Mouse (Mus musculus) cerebellum, postnatal 10 days (tissue): ENCODE data around the gene Kcnq1.
A peak's percentile ranks its signal among the peaks of the same experiment; 100 is the strongest.

Experiments
- DNase-seq, 2 experiments: peaks; one replicate each; pipeline ENCODE4 v3.0.0; 2021; ENCODE audit warnings: mixed read lengths in 2 of 2

The Kcnq1 gene

DNA sequence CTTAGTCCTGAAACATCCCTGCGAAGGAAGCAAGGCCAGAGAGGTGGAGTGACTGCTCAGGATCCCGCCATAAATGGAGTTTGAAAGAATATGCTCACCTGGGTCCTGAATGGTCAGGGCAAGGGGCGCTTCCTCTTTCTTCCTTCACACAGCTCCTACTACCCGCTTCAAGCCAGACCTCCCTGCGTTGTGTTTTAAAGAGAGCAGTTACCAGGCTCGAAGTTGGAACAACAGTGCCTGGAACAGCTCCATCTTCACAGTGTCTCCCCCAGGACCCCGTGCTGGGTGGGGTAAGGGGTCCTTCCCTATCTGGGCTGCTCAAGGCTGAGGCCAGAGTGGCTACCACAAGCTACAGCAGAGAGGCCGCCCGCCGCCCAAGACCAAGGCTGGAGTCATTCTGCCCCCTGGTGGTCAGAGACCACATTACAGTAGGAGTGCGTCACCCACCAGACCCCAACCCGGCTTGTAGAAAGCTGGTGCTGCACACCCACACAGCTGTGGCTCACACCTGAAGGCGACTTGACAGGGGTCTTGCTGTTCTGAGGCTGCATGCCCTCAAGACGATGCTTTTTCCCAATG lies 360.0 kb downstream of the Kcnq1 start:
- DNase-seq: peak; percentile 93 to 96

DNA sequence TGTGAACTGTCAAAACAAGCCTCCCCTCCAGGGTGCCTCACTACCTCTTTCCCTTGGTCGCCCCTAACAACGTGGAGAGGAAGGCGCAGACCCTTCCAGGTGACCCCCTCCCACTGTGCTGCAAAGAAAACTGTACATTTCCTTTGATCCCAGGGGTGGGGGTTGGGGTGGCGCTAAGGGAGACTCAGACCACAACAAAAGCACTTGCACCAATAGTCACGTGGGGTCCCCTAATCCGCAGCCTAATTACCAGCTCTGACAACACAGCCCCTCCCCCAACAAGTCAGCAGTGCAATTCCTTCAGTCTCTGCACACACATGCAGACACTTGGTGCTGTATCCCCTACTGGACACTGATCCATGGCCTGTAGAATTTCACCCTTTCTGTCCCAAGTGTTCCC lies 361.6 kb downstream of the Kcnq1 start:
- peak in 1 of 2 experiments; percentile 29 for DNase-seq

DNA sequence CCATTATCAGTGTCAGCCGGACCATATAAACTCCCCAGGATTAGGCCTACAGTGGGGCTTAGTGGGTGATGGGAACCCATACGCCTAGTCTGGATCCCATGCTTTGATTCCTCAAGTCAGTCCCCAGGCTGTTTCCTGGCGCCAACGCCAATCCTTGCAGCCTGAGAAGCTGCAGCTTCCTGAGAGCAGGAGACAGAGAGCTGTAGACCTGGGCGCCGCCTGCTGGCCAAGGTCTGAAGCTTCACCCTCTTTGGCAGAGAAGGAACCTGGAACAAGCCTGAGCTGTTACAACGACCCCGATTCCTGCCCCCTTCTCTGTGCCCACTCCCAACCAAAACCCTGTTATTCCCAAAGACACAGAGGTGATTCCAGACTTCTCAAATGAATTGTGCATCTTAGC lies 363.8 kb downstream of the Kcnq1 start:
- peak; percentile 91 to 92 for DNase-seq

DNA sequence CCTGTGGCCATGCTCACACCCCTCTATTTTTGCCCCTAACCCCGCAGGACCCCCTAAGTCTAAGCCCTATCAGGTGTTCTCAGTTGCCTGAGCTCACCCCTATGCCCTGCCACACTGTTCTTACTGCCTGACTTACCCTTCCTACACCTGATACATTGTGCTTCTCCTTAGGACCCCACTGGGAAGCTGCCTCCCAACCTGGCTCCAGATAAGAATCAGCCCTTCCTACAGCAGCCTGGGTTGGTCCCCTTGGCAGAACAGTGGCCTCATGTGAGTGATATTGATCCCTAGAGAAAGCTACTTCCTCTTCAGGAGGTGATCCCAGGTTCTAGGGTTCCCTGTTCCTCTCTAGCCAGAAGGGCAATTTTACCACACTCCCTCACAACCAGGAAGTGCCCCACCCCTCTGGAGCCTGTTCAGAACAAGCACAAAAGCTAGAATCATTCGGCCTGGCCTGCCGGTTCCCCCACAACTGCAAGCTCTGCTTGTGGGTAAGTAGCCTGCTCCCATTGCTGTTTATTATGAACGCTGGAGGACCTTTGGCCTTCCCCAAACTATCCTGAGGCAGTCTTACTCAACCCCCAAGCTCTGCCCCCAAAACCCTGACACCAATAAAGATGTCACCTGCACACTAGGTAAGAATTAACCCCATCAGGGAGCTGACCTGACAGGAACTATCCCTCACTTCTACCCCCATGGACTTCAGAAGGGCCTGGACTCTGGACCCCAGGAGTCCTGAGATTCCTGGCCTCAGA lies 367.4 kb downstream of the Kcnq1 start, which contains the start of gene Slc22a18:
Gene Slc22a18 (plus strand): TSS at position 390 of the 755 bp plus-strand sequence.
- DNase-seq: no peak

DNA sequence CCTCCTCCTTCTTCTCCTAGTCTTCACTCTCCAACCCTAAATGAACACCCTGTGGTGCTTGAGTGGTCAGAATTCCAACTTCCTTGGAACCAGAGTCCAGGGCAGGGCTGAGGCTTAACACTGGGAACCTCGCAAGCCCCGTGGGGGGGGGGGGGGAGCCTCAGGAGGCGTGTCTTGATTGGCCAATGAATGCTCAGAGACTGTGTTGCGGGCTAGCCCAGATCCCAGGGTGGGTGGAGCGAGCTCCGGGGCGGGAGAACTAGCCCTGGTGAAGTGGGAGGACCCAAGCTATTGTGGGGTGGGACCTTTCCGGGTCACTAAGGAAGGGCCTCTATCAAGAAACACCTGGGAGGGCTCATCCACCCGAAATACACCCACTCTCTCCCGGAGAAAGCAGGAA lies 368.6 kb downstream of the Kcnq1 start:
- DNase-seq: no peak

DNA sequence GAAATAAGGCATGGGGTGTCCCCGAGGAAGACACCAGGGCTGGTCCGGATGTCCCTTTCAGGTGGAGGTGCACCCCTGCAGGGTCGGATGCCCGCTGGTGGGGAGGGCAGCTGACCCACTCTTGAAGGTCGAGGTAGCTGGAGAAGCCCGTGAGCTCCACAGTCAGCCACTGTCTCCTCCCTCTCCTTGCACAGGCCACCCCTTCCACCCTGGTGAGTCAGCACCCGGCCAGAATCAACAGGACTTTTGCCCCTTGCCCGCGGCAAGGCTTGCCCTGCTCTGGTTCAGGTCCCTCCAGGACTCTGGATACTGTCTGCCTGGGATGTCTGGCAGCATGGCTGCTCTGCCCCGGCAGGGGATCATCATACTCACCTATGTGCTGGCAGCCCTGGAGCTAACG lies 369.7 kb downstream of the Kcnq1 start:
- DNase-seq: no peak
